Mouse (Mus musculus) lung, postnatal 0 days (tissue): ENCODE results near the gene Anapc11.

Experiments used
- CTCF ChIP-seq: IDR thresholded peaks from 2 replicates; pipeline ENCODE4 v1.5.1; 2016; ENCODE audit warnings: antibody characterized with exemption, mild to moderate bottlenecking
- EP300 ChIP-seq: IDR thresholded peaks from 2 replicates; pipeline ENCODE4 v1.6.1; 2016; ENCODE audit warnings: antibody characterized with exemption, mild to moderate bottlenecking, control low read depth

DNA sequence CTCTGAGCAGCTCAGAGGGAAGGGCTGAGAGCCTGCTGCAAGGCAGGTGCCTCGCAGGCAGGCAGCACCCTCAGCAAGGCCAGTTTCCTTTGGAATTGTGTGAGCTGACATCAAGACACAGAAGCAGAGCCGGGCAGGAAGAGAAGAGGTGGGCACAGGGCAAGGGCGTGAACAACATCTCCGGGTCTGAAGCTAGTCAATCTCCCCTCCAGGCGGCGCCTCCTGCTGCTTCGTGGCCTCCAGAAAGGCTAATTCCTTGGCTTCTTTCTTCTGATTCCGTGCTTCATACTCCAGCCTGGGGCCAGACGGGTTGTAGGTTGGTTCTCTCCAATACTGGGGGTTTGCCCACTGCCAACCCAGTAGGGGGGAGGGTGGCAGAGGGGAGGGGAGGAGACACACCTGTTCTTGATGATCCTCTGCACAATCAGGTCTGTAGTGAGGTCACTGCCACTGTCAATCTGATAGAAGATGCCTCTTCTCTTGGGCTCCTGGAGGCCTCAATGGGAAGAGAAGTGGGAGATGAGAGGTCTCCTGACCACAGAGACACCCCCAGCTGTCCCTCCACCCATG is 12.3 kb downstream of the Anapc11 start:
- no peak for TF ChIP-seq CTCF
- no peak for TF ChIP-seq EP300
